17 mouse cellular contexts compared by ENCODE assay signal in the genomic region with DNA sequence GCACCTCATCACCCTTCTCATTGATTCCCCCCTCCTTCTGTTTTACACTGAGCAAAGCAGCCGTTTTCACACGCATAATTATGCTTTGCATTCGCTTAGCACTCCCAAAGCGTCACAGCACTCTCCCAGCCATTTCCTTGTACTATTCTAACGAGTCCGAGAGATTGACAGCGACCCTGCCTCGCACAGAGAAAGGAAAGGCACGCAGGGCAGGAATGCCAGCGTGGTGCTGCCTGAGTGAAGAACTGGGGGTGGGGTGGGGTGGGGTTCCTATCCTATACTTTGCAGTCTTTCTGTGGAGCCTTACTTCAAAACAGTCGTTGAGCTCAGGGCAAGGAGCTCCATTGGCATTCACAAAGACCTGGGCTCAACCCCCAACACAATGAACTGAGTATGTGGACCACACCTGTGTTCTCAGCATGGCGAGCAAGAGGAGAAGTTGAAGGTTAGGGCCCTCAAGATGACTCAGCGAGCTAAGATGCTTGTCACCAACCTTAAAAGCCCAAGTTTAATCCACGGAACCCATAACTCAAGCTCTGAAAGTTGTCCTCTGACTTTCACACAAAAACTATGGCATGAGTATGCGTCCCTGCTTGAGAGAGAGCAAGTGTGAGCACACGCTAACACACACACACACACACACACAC. TPM values are rescaled to one million over a fixed set of nuclear protein-coding genes. Genes with fewer than 3 reads are reported as not detected.
DNase-seq lines count a peak whose midpoint lies in the region; ATAC-seq and TF ChIP-seq lines count a peak whose summit lies in the region.
"Had no signal": no experiment of that assay in that cellular context is flagged by ENCODE, and none has a peak within 500 bp of the region (broad histone marks: within the 10 kb centered on the region; RNA-seq: fewer than 3 reads in every experiment).

No protein-coding gene starts in this region.

- no peak overlapping the region for H3K9ac ChIP-seq in lung, embryonic 15.5 days
- H3K9ac ChIP-seq in forebrain, embryonic 14.5 days (ENCODE audit: low read length), result no peak overlapping the region
- H3K9ac ChIP-seq: embryonic facial prominence, embryonic 12.5 days; heart, embryonic 12.5 days; liver, embryonic 15.5 days had no signal

- no peak for TF ChIP-seq CTCF in gastrocnemius, adult 2 months (IDR thresholded peaks at IDR 0.05)

- ATAC-seq in lung, embryonic 15.5 days (ENCODE audit: borderline replicate concordance, extremely low read depth, low FRiP score, low TSS enrichment), result no peak
- ATAC-seq in forebrain, embryonic 14.5 days, result peak; percentile 24; the same call in 1 of the 2 replicates

- DNase-seq in gastrocnemius, adult 2 months, result no peak
- no peak for DNase-seq in gastrocnemius, postnatal 36 days
- DNase-seq in lung, adult 18-20 months, result no peak
- DNase-seq in ES-CJ7 (ENCODE audit: low read depth, low spot score), result peak; percentile 89
- DNase-seq in forebrain, embryonic 14.5 days (ENCODE audit: low spot score), result peak; percentile 76
- DNase-seq in layer of hippocampus, adult 9-11 months, result no peak
- DNase-seq in adrenal gland, adult 8-10 months, result no peak
- DNase-seq: adrenal gland, postnatal 25 days; cerebellum, postnatal 25 days; gastrocnemius, postnatal 14 days; heart, postnatal 4 days; right cerebral cortex, postnatal 25 days; thymus, postnatal 14 days had no signal

- H3K36me3 ChIP-seq in lung, embryonic 15.5 days, result no peaks in the 10 kb centered on the region
- no peaks in the 10 kb centered on the region for H3K36me3 ChIP-seq in forebrain, embryonic 14.5 days (ENCODE audit: control insufficient read depth, insufficient read depth, low read length)
- H3K36me3 ChIP-seq: embryonic facial prominence, embryonic 12.5 days; heart, embryonic 12.5 days; liver, embryonic 15.5 days had no signal

- H3K4me3 ChIP-seq in gastrocnemius, adult 2 months, result no peak overlapping the region
- no peak overlapping the region for H3K4me3 ChIP-seq in lung, embryonic 15.5 days
- no peak overlapping the region for H3K4me3 ChIP-seq in forebrain, embryonic 14.5 days (ENCODE audit: low read depth, low read length)
- H3K4me3 ChIP-seq: embryonic facial prominence, embryonic 12.5 days; heart, embryonic 12.5 days; liver, embryonic 15.5 days had no signal

- H3K27ac ChIP-seq in gastrocnemius, adult 2 months, result peak overlapping the region; percentile 71; the same call in 1 of the 2 replicates
- H3K27ac ChIP-seq in lung, embryonic 15.5 days, result peak overlapping the region; percentile 91
- H3K27ac ChIP-seq in forebrain, embryonic 14.5 days (ENCODE audit: low read depth, low read length), result peak overlapping the region; percentile 27; the same call in 1 of the 2 replicates
- H3K27ac ChIP-seq: embryonic facial prominence, embryonic 12.5 days; liver, embryonic 15.5 days had no signal

- intact Hi-C loops in gastrocnemius, adult 2 months (cut with DNase I), result loop anchor here (10.0 kb wide), 1 partner anchor 95 kb away; no protein-coding TSS in a partner anchor
- intact Hi-C loops in gastrocnemius, postnatal 36 days (cut with DNase I), result no loop called here

- H3K27me3 ChIP-seq in lung, embryonic 15.5 days, result no peaks in the 10 kb centered on the region
- no peaks in the 10 kb centered on the region for H3K27me3 ChIP-seq in forebrain, embryonic 14.5 days (replicated peaks; ENCODE audit: control insufficient read depth, insufficient read depth, low read length)
- H3K27me3 ChIP-seq: embryonic facial prominence, embryonic 12.5 days; heart, embryonic 12.5 days; liver, embryonic 15.5 days had no signal

- H3K9me3 ChIP-seq in lung, embryonic 15.5 days, result no peaks in the 10 kb centered on the region
- no peaks in the 10 kb centered on the region for H3K9me3 ChIP-seq in forebrain, embryonic 14.5 days (replicated peaks; ENCODE audit: control insufficient read depth, low read length)
- H3K9me3 ChIP-seq: embryonic facial prominence, embryonic 12.5 days; heart, embryonic 12.5 days; liver, embryonic 15.5 days had no signal

- WGBS in lung, embryonic 15.5 days, result 55% methylated on average over 16 of the region's 16 CpGs
- 33% methylated on average over 16 of the region's 16 CpGs for WGBS in forebrain, embryonic 14.5 days

- peaks cover 20% of the 10 kb centered on the region for H3K4me1 ChIP-seq in lung, embryonic 15.5 days
- H3K4me1 ChIP-seq in forebrain, embryonic 14.5 days (ENCODE audit: control insufficient read depth, insufficient read depth, low read length), result peaks cover 28% of the 10 kb centered on the region
- H3K4me1 ChIP-seq: liver, embryonic 15.5 days had no signal

- H3K4me2 ChIP-seq in lung, embryonic 15.5 days, result no peak overlapping the region
- no peak overlapping the region for H3K4me2 ChIP-seq in forebrain, embryonic 14.5 days (ENCODE audit: low read length)
- H3K4me2 ChIP-seq: embryonic facial prominence, embryonic 12.5 days; heart, embryonic 12.5 days; liver, embryonic 15.5 days had no signal

RNA-seq across cellular contexts. Expression of gene Mycn, which starts 32.0 kb away (rescaled TPM):
- total RNA-seq in gastrocnemius, adult 2 months (2021), result under 1 TPM; 0.31 to 0.50 TPM
- under 1 TPM; 0.42 to 0.84 TPM for total RNA-seq in gastrocnemius, postnatal 36 days (2021)
- polyA plus RNA-seq in lung, embryonic 15.5 days (2015; fragmentation: Nextera tagmentation; extraction: Ambion mirVana), result 57.3 and 58.8 TPM in 2 replicates
- 103 and 132 TPM in 2 replicates for polyA plus RNA-seq in forebrain, embryonic 14.5 days (2014; fragmentation: Nextera tagmentation; extraction: Ambion mirVana)
- total RNA-seq in adrenal gland, adult 8-10 months (2022), result 1 to 10 TPM; 5.4 to 7.0 (median 6.4) TPM

Comparison
In these comparisons a context has a peak if more than half of its experiments do, and no peak if none do; other contexts are left out.
1. DNase-seq: peak in ES-CJ7 (single experiment) and forebrain, embryonic 14.5 days (single experiment); none in gastrocnemius, adult 2 months (single experiment), gastrocnemius, postnatal 36 days (0 of 2), lung, adult 18-20 months (0 of 2), layer of hippocampus, adult 9-11 months (single experiment) and adrenal gland, adult 8-10 months (single experiment).
2. H3K27ac ChIP-seq: peak in every context shown above with its lines; median percentile 91 in lung, embryonic 15.5 days; 71 in gastrocnemius, adult 2 months; 27 in forebrain, embryonic 14.5 days.